Mouse (Mus musculus): ENCODE measurements at regions not wholly inside any gene's neighbourhood (a gene's known extent, or its start where the extent isn't known, plus 50 kb on each side); places are given as distances from the start of the nearest gene placed in this dataset.

DNA sequence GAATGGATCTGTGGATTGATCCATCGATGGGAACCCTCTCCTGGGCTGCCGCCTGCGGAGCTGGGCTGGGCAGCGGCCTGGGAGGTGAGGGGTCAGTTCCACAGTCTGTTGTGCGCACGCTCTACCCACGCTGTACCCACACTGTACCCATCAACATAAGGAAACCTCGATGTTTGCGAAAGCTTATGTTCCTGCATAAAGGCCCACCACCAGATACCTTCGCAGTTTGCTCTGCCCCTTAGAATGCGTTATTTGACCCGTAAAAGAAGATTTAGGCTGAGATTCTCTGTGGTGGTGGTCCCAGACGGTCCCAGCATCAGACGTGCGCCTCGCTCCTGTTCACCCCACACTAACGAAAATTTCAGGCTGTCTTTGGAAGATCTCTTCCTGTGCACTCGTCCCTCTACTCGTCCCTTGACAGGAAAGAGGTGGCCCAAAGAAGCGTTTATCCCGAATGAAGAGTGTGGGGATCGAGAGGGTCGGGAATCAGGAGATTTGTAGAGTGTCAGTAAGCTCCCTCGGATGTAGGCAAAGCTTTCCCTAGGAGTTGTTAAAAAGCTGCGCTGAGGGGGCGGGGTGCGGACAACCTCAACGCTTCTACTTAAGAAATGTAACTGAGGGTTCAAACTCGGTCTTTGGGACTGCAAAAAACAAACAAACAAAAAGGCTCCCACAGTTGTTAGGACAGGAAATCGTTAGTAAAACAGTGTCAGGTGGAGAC lies 123.9 kb downstream of the Tmem161b start:
- DNase-seq (ENCODE audit: inconsistent age in 2 of 2, low spot score in 1 of 2): peak; percentile 6 to 51

- DNase-seq (ENCODE audit: inconsistent age in 2 of 2, low spot score in 1 of 2): no peak
Measured at GRCm38 (mm10) chr13:84346569-84346968, 124.5 kb downstream of the Tmem161b start.

DNA sequence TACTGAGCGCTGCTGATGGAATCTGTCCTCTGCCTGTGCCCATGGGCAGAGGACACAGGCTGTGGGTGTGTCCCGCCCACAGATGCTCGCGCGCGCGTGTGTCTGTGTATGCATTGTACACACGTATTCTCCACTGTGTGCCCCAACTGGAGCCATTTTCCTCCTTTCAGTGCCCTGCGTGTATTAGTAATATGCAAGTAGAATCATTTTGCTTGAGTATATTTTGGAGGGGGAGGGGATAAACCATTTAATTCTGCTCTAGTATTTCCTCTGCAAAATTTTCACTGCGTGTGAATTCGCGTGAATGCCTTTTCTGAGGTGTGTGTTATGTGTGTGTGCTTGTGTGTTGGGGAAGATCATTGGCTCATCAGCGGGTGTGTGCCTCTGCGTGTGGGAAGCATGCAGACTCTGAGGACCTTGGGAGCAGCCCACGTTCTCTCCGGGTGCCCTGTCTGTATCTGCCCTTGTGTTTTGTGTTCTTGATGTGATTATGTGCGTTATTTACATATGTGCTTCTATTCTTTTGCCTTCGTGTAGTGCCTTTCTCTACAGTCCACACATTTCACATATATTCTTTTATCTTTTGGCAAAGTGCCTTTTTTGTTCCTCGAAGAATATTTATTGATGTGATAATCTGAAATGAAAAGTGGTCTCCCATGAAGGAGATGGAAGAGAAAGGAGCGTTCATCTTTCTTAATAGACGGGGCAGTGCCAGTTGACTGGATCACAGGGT lies 125.3 kb downstream of the Tmem161b start:
- peak in 1 of 2 experiments; percentile 38 for DNase-seq (ENCODE audit: inconsistent age in 2 of 2, low spot score in 1 of 2)

DNA sequence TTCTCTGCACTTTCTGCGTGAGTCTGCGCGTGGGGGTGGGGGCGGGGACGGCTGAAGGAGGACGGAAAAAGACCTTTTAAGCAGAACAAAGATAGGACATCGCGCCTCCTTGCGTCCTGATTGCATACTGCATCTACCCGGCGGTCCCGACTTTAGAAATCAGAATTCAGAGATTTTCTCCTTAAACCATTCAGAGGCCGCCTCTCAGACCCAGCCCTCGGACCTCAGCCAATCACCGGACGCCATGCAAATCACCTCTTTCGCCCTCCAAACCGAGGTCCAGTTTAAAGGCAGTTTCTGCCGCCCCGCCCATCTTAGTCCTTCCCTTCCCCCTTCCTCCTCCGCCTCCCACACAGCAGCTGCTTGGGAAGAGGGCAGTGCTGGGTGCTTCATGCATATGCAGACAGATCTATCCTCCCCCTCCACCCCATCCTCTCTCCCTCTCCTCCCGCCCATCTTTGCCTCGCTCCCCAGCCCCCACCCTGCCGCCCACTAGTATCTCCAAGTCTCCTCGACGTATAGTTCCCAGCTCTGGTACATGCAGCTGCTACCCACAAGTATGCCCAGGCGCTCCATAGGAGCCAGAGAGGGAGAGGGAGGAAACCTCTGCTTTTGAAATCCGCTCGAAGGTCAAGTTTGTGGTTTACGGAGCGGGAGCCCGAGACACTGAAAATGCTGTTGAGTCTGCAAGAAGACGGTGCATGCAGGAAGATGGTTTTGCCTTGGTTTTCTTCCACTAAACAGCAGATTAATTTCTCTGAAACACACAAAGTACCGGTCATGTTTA lies 126.0 kb downstream of the Tmem161b start:
- DNase-seq (ENCODE audit: inconsistent age in 2 of 2, low spot score in 1 of 2): peak; percentile 96 to 98

DNA sequence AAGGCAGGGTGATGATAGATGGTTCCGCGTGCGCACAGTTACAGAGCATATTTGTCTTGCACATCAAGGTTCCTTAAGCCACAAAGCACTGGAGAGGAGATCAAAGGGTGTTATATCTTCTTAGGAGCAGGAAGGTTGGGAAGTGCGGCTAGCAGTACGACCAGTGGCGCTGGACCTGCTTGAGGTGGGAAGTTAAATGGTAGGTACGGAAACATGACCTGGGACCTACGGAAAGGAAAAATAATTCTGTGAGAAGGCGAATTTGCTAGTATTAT lies 126.5 kb downstream of the Tmem161b start:
- DNase-seq (ENCODE audit: inconsistent age in 2 of 2, low spot score in 1 of 2): no peak

DNA sequence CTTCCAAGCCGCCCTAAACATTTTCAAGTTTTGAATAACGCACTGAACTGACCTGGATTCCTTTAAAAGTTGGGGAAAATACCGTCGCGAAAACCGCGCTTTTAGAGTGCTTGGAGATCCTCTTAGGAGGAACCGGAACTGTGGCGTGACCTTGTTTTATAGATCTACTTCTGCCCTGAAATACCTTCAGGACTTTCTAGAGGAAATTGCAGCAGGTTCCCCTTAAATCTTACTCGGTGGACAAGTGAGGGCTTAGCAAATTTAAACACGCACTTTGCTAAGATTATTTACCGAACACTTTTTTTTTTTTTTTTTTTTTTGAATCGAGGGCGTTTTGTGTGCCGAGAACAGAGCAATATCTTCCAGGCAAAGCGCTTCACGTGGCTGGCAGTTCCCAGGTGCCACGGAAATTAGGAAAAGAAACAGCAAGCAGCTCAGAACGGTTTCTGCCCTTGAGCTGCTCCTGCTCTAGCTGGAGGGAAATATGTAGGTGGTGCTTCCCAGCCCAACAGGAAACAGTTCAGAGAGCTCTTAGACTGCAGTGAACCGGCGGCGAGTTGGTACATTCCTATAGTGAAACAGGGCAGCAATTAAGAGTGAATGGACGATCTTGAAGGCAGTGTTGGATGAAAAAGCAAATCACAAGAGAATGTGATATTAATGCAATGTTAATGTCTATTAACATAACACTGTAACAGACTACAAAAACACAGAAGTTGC lies 127.1 kb downstream of the Tmem161b start:
- peak; percentile 38 to 76 for DNase-seq (ENCODE audit: inconsistent age in 2 of 2, low spot score in 1 of 2)

DNA sequence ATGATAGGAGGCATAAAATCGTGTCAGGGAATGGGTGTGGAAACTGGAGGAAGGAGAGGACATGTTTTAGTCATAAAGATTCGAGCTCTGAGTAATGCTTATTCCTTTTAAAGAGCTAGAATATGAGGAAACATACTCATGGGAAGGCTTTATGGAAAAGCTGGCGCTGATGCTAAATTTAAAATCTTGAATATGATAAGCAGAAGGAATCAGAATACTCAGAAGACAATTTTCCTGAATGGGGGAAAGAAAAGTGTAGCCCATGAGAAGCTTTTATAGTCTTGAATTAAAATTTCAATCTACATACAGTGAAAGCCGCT lies 127.6 kb downstream of the Tmem161b start:
- DNase-seq (ENCODE audit: inconsistent age in 2 of 2, low spot score in 1 of 2): no peak

- DNase-seq (ENCODE audit: inconsistent age in 2 of 2, low spot score in 1 of 2): no peak
Measured at GRCm38 (mm10) chr13:84350791-84351190, 128.7 kb downstream of the Tmem161b start.

- DNase-seq (ENCODE audit: inconsistent age in 2 of 2, low spot score in 1 of 2): no peak
Measured at GRCm38 (mm10) chr13:84356455-84356854, 134.4 kb downstream of the Tmem161b start.

- no peak for DNase-seq (ENCODE audit: inconsistent age in 2 of 2, low spot score in 1 of 2)
Measured at GRCm38 (mm10) chr13:84360536-84360935, 138.4 kb downstream of the Tmem161b start.

DNA sequence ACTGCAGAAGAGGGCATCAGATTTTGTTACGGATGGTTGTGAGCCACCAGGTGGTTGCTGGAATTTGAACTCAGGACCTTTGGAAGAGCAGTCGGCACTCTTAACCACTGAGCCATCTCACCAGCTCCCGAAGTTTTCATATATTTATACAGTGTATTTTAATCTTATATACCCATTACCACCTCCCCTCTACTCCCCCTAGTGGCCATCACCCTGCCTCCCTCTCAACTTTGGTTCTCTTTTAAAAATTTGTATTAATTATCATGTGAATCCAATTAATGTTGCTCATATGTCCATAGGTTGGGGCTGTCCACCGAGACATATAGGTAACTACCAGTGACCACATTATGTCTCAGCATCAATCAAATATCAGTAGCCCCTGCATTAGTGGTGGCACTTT lies 142.0 kb downstream of the Tmem161b start:
- DNase-seq (ENCODE audit: inconsistent age in 2 of 2, low spot score in 1 of 2): peak in 1 of 2 experiments; percentile 33

DNA sequence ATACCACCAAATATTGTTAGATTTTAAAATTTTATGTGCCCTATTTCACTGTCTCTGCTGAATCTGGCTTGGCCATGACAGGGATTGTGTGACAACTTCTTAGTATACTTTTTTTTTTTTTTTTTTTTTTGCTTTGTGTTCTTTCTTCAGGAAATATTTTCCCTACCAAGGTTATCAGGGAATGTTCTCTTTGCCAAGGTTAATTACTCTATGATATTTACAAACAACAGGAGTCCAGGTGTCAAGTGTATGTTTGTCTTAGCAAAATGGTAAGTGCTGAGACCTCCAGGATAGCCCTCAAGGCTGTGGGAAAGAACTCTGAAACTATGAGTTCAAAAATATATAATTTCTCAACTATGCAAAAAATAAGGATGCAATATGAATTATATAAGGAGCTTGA lies 143.4 kb downstream of the Tmem161b start:
- DNase-seq (ENCODE audit: inconsistent age in 2 of 2, low spot score in 1 of 2): no peak

DNA sequence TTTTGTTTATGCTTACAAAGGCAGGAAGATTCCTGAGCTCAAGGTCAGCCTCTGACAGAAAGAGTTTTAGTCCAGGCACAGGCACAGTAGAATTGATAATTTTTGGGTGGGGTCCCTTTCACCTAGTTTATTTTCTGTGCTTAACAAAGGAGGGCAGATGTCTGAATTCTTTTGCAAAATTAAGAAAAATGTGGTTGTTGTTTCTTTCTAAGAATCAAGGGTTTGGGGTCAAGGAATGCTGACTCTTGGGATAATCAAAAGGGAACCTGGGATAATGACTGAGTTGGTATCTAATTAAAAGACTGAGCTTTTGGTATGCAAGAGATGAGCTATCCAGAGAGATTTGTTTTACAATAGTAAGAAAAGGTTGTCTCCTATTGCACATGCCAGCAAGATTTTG lies 143.9 kb downstream of the Tmem161b start:
- no peak for DNase-seq (ENCODE audit: inconsistent age in 2 of 2, low spot score in 1 of 2)

DNA sequence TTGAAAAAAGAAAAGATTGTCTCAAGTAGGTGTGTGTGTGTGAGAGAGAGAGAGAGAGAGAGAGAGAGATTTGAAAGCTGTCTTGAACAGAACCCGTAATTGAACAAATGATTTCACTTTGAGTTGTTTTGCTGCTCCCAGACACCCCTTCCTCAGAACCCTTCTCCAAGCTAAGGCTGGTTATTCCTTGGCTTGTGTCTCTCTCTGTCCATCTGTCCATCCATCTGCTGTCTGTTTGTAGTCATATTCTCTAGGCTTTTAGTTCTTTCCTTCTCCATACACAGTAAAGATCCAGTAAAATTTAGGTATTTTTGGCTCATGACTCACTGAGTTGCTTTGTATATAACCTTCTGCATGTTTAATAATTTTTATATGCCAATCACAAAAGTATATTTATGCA lies 144.7 kb downstream of the Tmem161b start:
- DNase-seq (ENCODE audit: inconsistent age in 2 of 2, low spot score in 1 of 2): no peak

- DNase-seq (ENCODE audit: inconsistent age in 2 of 2, low spot score in 1 of 2): no peak
Measured at GRCm38 (mm10) chr13:84368225-84368624, 146.1 kb downstream of the Tmem161b start.

GRCm38 (mm10) chr13:84374711-84375257 lies 152.7 kb downstream of the Tmem161b start:
- no peak for DNase-seq (ENCODE audit: inconsistent age in 2 of 2, low spot score in 1 of 2)

DNA sequence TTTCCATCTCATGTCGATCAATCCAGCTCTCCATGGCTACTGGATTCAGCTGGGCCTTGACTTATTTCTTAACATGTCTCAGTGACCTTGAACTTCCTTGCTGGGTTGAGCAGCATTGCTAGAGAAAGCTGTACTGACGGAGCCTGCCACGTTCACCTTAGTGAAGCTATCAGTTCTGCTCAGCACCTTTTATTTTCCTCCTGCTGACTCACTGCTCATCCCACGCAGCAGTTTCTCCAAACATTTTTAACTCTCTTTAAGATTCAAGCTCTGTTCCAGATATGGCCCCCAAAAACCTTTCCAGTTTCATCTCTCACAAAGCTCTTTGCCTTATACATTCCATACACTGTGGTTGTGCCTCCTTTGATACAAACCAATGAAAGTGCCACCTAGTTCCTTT lies 153.8 kb downstream of the Tmem161b start:
- DNase-seq (ENCODE audit: inconsistent age in 2 of 2, low spot score in 1 of 2): peak; percentile 14 to 41

GRCm38 (mm10) chr13:84378553-84379332 lies 156.6 kb downstream of the Tmem161b start:
- DNase-seq (ENCODE audit: inconsistent age in 2 of 2, low spot score in 1 of 2): no peak

DNA sequence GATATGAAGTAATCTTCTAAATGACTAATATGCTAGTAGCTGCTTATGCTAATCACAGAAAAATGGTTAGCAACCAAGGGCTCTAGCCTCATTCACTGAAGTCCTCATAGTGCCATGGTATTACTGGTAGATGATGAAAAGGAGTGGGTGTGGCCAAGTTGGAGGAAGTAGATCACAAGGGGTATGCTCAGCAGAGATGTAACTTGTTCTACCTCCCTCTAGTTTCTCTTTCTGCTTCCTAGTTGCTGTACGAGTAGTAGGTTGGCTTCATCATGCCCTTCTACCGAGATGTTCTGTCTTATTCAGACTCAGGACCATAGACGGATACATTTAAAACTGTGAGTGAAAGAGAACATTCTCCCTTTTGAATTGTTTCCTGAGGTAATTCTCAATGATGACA lies 169.5 kb downstream of the Tmem161b start:
- DNase-seq (ENCODE audit: inconsistent age in 2 of 2, low spot score in 1 of 2): no peak

All from adrenal gland, adult (tissue).